Mouse (Mus musculus): ENCODE measurements around the gene Myo18b. TPM values are rescaled to one million over a fixed set of nuclear protein-coding genes. Genes with fewer than 3 reads are reported as not detected.

Gene Myo18b
- total RNA-seq, 1 experiment = 2.3 TPM

DNA sequence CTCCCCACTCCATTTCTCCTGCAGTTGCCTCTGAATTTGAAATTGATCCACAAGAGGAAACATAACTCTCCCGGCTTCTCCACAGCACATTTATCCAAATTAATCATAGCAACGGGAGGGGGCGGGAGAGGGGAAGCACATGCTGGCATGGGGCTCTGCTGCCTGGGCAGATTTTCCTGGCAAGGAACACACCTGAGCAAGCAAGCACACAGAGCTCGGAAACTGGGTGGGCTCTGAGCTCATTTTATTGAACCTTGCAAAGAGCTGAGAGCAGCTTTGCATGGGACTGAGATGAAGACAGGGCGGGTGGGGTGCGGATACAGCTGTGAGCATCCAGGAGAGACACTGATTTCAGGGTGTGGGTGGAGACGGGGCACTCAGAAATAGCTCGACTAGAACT, 229.0 kb downstream of the Myo18b start:
- Histone ChIP-seq H3K36me3 (ENCODE audit: control insufficient read depth, insufficient read depth, low read length, poor library complexity, severe bottlenecking) (no peaks in the 10 kb centered on the region), H3K4me3 (ENCODE audit: insufficient read depth in 1 of 2, low read depth in 1 of 2, low read length in 2 of 2, poor library complexity in 1 of 2, severe bottlenecking in 1 of 2) (no peak overlapping the region), H3K9me3 (ENCODE audit: control insufficient read depth, insufficient read depth, low read depth, low read length) (no peaks in the 10 kb centered on the region), H3K9ac (ENCODE audit: insufficient read depth, low read depth, low read length, poor library complexity, severe bottlenecking) (no peak overlapping the region), H3K27ac (ENCODE audit: insufficient read depth, low read depth, low read length, poor library complexity, severe bottlenecking) (no peak overlapping the region), H3K4me1 (ENCODE audit: control insufficient read depth in 2 of 2, insufficient read depth in 2 of 2, low read length in 2 of 2, poor library complexity in 1 of 2) (no peaks in the 10 kb centered on the region; a peak in 1 of 4 replicates)
- TF ChIP-seq MAFK (IDR thresholded peaks at IDR 0.05; ENCODE audit: insufficient read depth, low read depth, low read length) = no peak
- TF ChIP-seq ZC3H11A (IDR thresholded peaks at IDR 0.05; ENCODE audit: borderline replicate concordance, low read depth, low read length) = no peak
- TF ChIP-seq ZNF384 (IDR thresholded peaks at IDR 0.05; ENCODE audit: low read depth, low read length) = no peak
- TF ChIP-seq CHD2 (IDR thresholded peaks at IDR 0.05; ENCODE audit: low read depth, low read length) = no peak
- no peak for TF ChIP-seq HCFC1 (IDR thresholded peaks at IDR 0.05; ENCODE audit: borderline replicate concordance, insufficient read depth, low read length)
- in situ Hi-C loops (cut with MboI; ENCODE audit: low sequenced_read_pairs in 2 of 2, unreplicated experiment in 2 of 2) = no loop called here
- DNase-seq (ENCODE audit: low read depth, low spot score) = no peak

- no peak overlapping the region for H3K9ac ChIP-seq (ENCODE audit: insufficient read depth, low read depth, low read length, poor library complexity, severe bottlenecking)
- peaks cover 0 to 3% of the 10 kb centered on the region in 2 experiments; a peak in 2 of 4 replicates for H3K4me1 ChIP-seq (ENCODE audit: control insufficient read depth in 2 of 2, insufficient read depth in 2 of 2, low read length in 2 of 2, poor library complexity in 1 of 2)
- no peak overlapping the region for H3K4me3 ChIP-seq (ENCODE audit: insufficient read depth in 1 of 2, low read depth in 1 of 2, low read length in 2 of 2, poor library complexity in 1 of 2, severe bottlenecking in 1 of 2)
- H3K36me3 ChIP-seq (ENCODE audit: control insufficient read depth, insufficient read depth, low read length, poor library complexity, severe bottlenecking) = no peaks in the 10 kb centered on the region
- DNase-seq (ENCODE audit: low read depth, low spot score) = no peak
- H3K27ac ChIP-seq (ENCODE audit: insufficient read depth, low read depth, low read length, poor library complexity, severe bottlenecking) = no peak overlapping the region
- TF ChIP-seq MAFK (IDR thresholded peaks at IDR 0.05; ENCODE audit: insufficient read depth, low read depth, low read length) (no peak), CHD2 (IDR thresholded peaks at IDR 0.05; ENCODE audit: low read depth, low read length) (no peak), HCFC1 (IDR thresholded peaks at IDR 0.05; ENCODE audit: borderline replicate concordance, insufficient read depth, low read length) (no peak), ZC3H11A (IDR thresholded peaks at IDR 0.05; ENCODE audit: borderline replicate concordance, low read depth, low read length) (no peak), ZNF384 (IDR thresholded peaks at IDR 0.05; ENCODE audit: low read depth, low read length) (no peak)
- H3K9me3 ChIP-seq (ENCODE audit: control insufficient read depth, insufficient read depth, low read depth, low read length) = no peaks in the 10 kb centered on the region
- in situ Hi-C loops (cut with MboI; ENCODE audit: low sequenced_read_pairs in 2 of 2, unreplicated experiment in 2 of 2) = no loop called here
Measured at GRCm38 (mm10) chr5:112665661-112666060, 230.5 kb downstream of the Myo18b start.

DNA sequence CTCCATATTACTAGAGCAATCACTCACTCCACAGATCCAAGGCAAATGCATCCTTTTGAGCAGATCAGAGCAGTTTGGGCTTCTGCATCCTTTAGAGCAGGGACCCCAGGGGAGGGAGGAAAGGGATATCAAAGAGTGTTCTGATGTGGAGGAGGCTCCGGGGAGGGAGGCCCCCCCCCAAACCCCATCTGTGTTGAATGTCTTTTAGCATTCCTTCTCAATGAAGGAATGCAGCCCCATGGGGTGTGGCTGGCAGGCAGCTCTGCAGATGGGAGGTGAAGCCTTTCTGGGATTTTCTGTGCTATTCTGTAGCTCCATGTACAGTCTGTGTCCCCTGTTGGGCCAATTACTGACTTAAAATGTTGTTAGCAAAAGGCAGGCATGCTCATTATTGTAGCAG, 232.5 kb downstream of the Myo18b start:
- Histone ChIP-seq H3K4me3 (ENCODE audit: insufficient read depth in 1 of 2, low read depth in 1 of 2, low read length in 2 of 2, poor library complexity in 1 of 2, severe bottlenecking in 1 of 2) (no peak overlapping the region), H3K36me3 (ENCODE audit: control insufficient read depth, insufficient read depth, low read length, poor library complexity, severe bottlenecking) (no peaks in the 10 kb centered on the region), H3K9ac (ENCODE audit: insufficient read depth, low read depth, low read length, poor library complexity, severe bottlenecking) (no peak overlapping the region), H3K4me1 (ENCODE audit: control insufficient read depth in 2 of 2, insufficient read depth in 2 of 2, low read length in 2 of 2, poor library complexity in 1 of 2) (peaks cover 0 to 5% of the 10 kb centered on the region in 2 experiments; a peak in 2 of 4 replicates), H3K9me3 (ENCODE audit: control insufficient read depth, insufficient read depth, low read depth, low read length) (no peaks in the 10 kb centered on the region), H3K27ac (ENCODE audit: insufficient read depth, low read depth, low read length, poor library complexity, severe bottlenecking) (no peak overlapping the region)
- no peak for TF ChIP-seq ZNF384 (IDR thresholded peaks at IDR 0.05; ENCODE audit: low read depth, low read length)
- TF ChIP-seq MAFK (IDR thresholded peaks at IDR 0.05; ENCODE audit: insufficient read depth, low read depth, low read length) = no peak
- TF ChIP-seq HCFC1 (IDR thresholded peaks at IDR 0.05; ENCODE audit: borderline replicate concordance, insufficient read depth, low read length) = no peak
- no peak for TF ChIP-seq ZC3H11A (IDR thresholded peaks at IDR 0.05; ENCODE audit: borderline replicate concordance, low read depth, low read length)
- no peak for TF ChIP-seq CHD2 (IDR thresholded peaks at IDR 0.05; ENCODE audit: low read depth, low read length)
- in situ Hi-C loops (cut with MboI; ENCODE audit: low sequenced_read_pairs in 2 of 2, unreplicated experiment in 2 of 2) = no loop called here
- DNase-seq (ENCODE audit: low read depth, low spot score) = no peak

DNA sequence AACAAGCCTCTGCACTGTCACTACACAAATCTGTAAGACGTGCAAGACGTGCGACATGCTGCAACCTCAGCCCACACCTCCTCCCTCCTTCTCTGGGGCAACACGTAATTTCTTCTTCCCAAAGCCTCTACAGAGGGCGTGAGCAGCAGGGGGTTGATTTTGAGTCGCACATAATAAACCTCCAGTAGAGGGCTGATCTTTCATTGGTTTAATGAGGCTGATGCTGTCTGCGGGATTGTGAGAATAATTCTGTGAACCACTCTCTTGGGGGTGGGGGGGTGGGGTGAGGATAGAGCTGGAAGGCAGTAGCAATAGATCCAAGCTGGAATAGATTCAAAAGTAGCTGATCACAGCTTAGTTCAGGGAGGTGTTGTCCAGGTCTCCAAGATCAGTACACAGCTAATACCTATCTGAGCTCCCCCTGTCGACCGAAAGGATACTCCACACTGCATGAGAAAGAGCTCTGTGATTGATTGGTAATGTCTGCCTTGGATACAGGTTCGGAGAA, 235.2 kb downstream of the Myo18b start:
- Histone ChIP-seq H3K4me3 (ENCODE audit: insufficient read depth in 1 of 2, low read depth in 1 of 2, low read length in 2 of 2, poor library complexity in 1 of 2, severe bottlenecking in 1 of 2) (peak overlapping the region in 1 of 2 experiments; percentile 35; a peak in 1 of 4 replicates), H3K36me3 (ENCODE audit: control insufficient read depth, insufficient read depth, low read length, poor library complexity, severe bottlenecking) (no peaks in the 10 kb centered on the region), H3K27ac (ENCODE audit: insufficient read depth, low read depth, low read length, poor library complexity, severe bottlenecking) (no peak overlapping the region), H3K4me1 (ENCODE audit: control insufficient read depth in 2 of 2, insufficient read depth in 2 of 2, low read length in 2 of 2, poor library complexity in 1 of 2) (peaks cover 0 to 13% of the 10 kb centered on the region in 2 experiments; a peak in 2 of 4 replicates), H3K9me3 (ENCODE audit: control insufficient read depth, insufficient read depth, low read depth, low read length) (no peaks in the 10 kb centered on the region), H3K9ac (ENCODE audit: insufficient read depth, low read depth, low read length, poor library complexity, severe bottlenecking) (no peak overlapping the region)
- TF ChIP-seq ZNF384 (IDR thresholded peaks at IDR 0.05; ENCODE audit: low read depth, low read length) = no peak
- peak; percentile 69 for TF ChIP-seq MAFK (IDR thresholded peaks at IDR 0.05; ENCODE audit: insufficient read depth, low read depth, low read length)
- peak; percentile 62 for DNase-seq (ENCODE audit: low read depth, low spot score)
- in situ Hi-C loops (cut with MboI; ENCODE audit: low sequenced_read_pairs in 2 of 2, unreplicated experiment in 2 of 2) = no loop called here

GRCm38 (mm10) chr5:112659295-112659694, 236.9 kb downstream of the Myo18b start:
- no peak for TF ChIP-seq ZC3H11A (IDR thresholded peaks at IDR 0.05; ENCODE audit: borderline replicate concordance, low read depth, low read length)
- no peak for TF ChIP-seq ZNF384 (IDR thresholded peaks at IDR 0.05; ENCODE audit: low read depth, low read length)
- no peak for TF ChIP-seq CHD2 (IDR thresholded peaks at IDR 0.05; ENCODE audit: low read depth, low read length)
- no peak for TF ChIP-seq HCFC1 (IDR thresholded peaks at IDR 0.05; ENCODE audit: borderline replicate concordance, insufficient read depth, low read length)
- TF ChIP-seq MAFK (IDR thresholded peaks at IDR 0.05; ENCODE audit: insufficient read depth, low read depth, low read length) = no peak
- in situ Hi-C loops (cut with MboI; ENCODE audit: low sequenced_read_pairs in 2 of 2, unreplicated experiment in 2 of 2) = no loop called here
- Histone ChIP-seq H3K9me3 (ENCODE audit: control insufficient read depth, insufficient read depth, low read depth, low read length) (no peaks in the 10 kb centered on the region), H3K4me1 (ENCODE audit: control insufficient read depth in 2 of 2, insufficient read depth in 2 of 2, low read length in 2 of 2, poor library complexity in 1 of 2) (peaks cover 0 to 18% of the 10 kb centered on the region in 2 experiments; a peak in 2 of 4 replicates), H3K9ac (ENCODE audit: insufficient read depth, low read depth, low read length, poor library complexity, severe bottlenecking) (no peak overlapping the region), H3K27ac (ENCODE audit: insufficient read depth, low read depth, low read length, poor library complexity, severe bottlenecking) (no peak overlapping the region), H3K4me3 (ENCODE audit: insufficient read depth in 1 of 2, low read depth in 1 of 2, low read length in 2 of 2, poor library complexity in 1 of 2, severe bottlenecking in 1 of 2) (no peak overlapping the region), H3K36me3 (ENCODE audit: control insufficient read depth, insufficient read depth, low read length, poor library complexity, severe bottlenecking) (no peaks in the 10 kb centered on the region)
- no peak for DNase-seq (ENCODE audit: low read depth, low spot score)

Measured in ES-E14 (cell line).